Mouse (Mus musculus) limb, embryonic 12.5 days (tissue): ENCODE results near the gene Alox12b. TPM values are rescaled to one million over a fixed set of nuclear protein-coding genes. Genes with fewer than 3 reads are reported as not detected.

Experiments
- ATAC-seq: fragments of 200-750 bp; cut with Nextera tagmentation; 2 replicates; pipeline ENCODE4 v1.8.0; 2017; ENCODE audit warnings: low read depth, moderate TSS enrichment; ENCODE audit not compliant: insufficient number of reproducible peaks, insufficient read depth, low FRiP score, low TSS enrichment
- H3K27ac ChIP-seq: fragments of 300-500 bp; sonication (generic); 2 replicates; pipeline ENCODE4 v1.5.1; 2016; ENCODE audit warnings: mild to moderate bottlenecking, moderate library complexity
- H3K27me3 ChIP-seq: fragments of 300-500 bp; sonication (generic); 2 replicates; pipeline ENCODE4 v1.6.1; 2016; ENCODE audit warnings: mild to moderate bottlenecking, moderate library complexity
- H3K36me3 ChIP-seq: fragments of 300-500 bp; sonication (generic); 2 replicates; pipeline ENCODE4 v1.6.1; 2016; ENCODE audit warnings: mild to moderate bottlenecking, moderate library complexity
- H3K4me1 ChIP-seq: fragments of 300-500 bp; sonication (generic); replicated peaks from 2 replicates; pipeline ENCODE4 v1.6.1; 2016
- H3K4me2 ChIP-seq: fragments of 300-500 bp; sonication (generic); 2 replicates; pipeline ENCODE4 v1.6.1; 2016; ENCODE audit warnings: mild to moderate bottlenecking, moderate library complexity
- H3K4me3 ChIP-seq: fragments of 300-500 bp; sonication (generic); replicated peaks from 2 replicates; pipeline ENCODE4 v1.5.1; 2016; ENCODE audit warnings: mild to moderate bottlenecking
- H3K9ac ChIP-seq: fragments of 300-500 bp; sonication (generic); replicated peaks from 2 replicates; pipeline ENCODE4 v1.6.1; 2016; ENCODE audit warnings: mild to moderate bottlenecking, moderate library complexity
- H3K9me3 ChIP-seq: fragments of 300-500 bp; sonication (generic); 2 replicates; pipeline ENCODE4 v1.6.1; 2016; ENCODE audit warnings: mild to moderate bottlenecking, moderate library complexity
- WGBS: fragments of 180-500 bp; shearing (Covaris S2); methylation state at CpG from one replicate; pipeline ENCODE4 v1.1.7; 2016; 5-methylcytosine and 5-hydroxymethylcytosine counted together
- polyA plus RNA-seq: library from polyadenylated mRNA; unstranded; fragments of >200 nt; fragmentation: Nextera tagmentation; extraction: Ambion mirVana; gene quantifications from 2 replicates; pipeline ENCODE4 v1.2.1, GENCODE M21; 2016

Alox12b gene
- polyA plus RNA-seq, 1 experiment from 2014 or later, result 0.08 TPM

DNA sequence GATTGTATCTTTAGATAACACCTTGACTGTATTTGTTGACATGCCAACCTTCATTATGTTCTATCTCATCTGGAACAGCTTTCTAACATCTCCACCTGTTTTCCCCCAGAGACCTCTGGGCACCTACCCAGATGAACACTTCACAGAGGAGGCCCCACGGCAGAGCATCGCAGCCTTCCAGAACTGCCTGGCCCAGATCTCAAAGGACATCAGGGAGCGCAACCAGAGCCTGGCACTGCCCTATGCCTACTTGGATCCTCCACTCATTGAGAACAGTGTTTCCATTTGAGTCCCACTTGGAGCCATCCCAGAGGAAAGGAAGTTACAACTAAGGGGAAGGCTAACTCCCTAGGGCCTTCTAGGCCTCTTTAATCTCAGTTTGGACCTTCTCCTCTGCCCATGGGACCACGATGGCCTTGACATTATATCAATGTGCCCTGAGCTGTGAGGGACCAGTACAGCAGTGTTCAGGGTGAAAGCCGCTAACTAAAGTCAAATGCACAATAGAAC lies 8.3 kb upstream of the Alox12b start:
- no peak overlapping the region for H3K4me3 ChIP-seq
- H3K4me2 ChIP-seq, result no peak overlapping the region
- peaks cover 7% of the 10 kb centered on the region; the same call in 1 of the 2 replicates for H3K4me1 ChIP-seq
- H3K27ac ChIP-seq, result no peak overlapping the region
- ATAC-seq, result no peak
- no peaks in the 10 kb centered on the region for H3K9me3 ChIP-seq
- no peaks in the 10 kb centered on the region for H3K36me3 ChIP-seq
- H3K9ac ChIP-seq, result no peak overlapping the region
- peaks cover 35% of the 10 kb centered on the region for H3K27me3 ChIP-seq
- WGBS, result 94% methylated on average over 5 of the region's 5 CpGs

DNA sequence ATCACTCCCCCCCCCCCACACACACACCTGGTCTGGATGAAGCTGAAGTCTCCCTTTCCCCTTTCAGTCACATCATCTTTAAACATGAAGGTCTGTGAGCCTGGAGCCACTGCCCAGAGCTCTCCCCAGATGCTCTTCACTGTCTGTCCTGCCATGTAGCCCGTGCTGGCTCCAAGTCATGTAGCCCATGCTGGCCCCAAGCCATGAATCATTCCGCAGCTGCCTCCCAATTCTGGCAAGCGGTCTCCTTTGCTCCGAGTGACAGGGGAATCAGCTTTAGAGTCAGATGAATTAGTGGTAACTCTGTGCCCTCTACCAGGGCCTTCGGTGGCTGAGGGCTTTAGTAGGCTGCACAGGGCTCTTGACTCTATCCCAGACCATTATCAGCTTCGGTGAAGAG lies 7.1 kb upstream of the Alox12b start:
- Histone ChIP-seq H3K9me3 (no peaks in the 10 kb centered on the region), H3K27me3 (peaks cover 38% of the 10 kb centered on the region), H3K4me3 (no peak overlapping the region), H3K9ac (no peak overlapping the region), H3K27ac (no peak overlapping the region), H3K4me1 (peaks cover 7% of the 10 kb centered on the region; the same call in 1 of the 2 replicates), H3K36me3 (no peaks in the 10 kb centered on the region), H3K4me2 (no peak overlapping the region)
- 77% methylated on average over 6 of the region's 6 CpGs for WGBS
- no peak for ATAC-seq

DNA sequence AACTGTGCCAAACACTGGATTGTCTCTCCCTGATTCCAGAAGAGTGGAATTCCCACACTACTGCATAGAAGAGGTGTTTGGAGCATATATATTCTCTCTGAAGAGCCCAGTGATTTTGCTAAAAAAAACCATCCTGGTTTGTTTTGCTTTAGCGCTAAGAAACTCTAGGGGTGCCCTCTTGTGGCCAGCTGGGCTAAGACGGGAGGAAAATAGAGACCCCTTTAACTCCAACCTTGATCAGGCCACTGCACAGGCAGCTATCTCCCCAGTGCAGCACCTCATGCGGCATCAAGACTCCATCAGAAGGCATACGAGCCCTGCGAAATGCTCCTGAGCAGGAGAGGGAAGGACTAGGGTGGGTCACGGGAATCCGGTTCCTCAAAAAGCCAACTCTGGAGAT lies 6.3 kb upstream of the Alox12b start:
- no peaks in the 10 kb centered on the region for H3K36me3 ChIP-seq
- peak overlapping the region; percentile 53 for H3K4me2 ChIP-seq
- no peak overlapping the region; the same call in 1 of the 2 replicates for H3K9ac ChIP-seq
- no peak overlapping the region for H3K27ac ChIP-seq
- no peaks in the 10 kb centered on the region for H3K9me3 ChIP-seq
- H3K27me3 ChIP-seq, result peaks cover 45% of the 10 kb centered on the region
- WGBS, result 5% methylated on average over 7 of the region's 7 CpGs
- H3K4me1 ChIP-seq, result peaks cover 7% of the 10 kb centered on the region; the same call in 1 of the 2 replicates
- peak overlapping the region; percentile 31 for H3K4me3 ChIP-seq
- ATAC-seq, result no peak

DNA sequence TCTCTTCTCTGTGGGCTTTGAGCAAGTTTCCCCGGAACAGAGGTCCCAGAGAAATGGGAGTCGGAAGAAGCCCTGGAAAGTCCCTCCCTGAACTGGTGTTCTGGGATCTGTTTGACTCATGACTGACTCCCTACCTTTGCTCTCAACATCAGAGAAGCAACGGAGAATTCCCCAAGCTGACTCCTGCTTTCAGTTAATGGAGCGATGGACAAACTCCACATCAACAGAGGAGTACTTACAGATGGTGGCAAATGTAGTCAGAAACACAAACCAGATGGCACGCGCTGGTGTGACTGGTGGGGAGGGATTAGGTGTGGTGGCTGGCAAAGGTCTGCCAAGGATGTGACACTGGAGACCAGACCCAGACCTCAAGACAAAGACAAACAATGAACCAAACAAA lies 5.8 kb upstream of the Alox12b start:
- H3K9me3 ChIP-seq, result no peaks in the 10 kb centered on the region
- WGBS, result 35% methylated on average over 6 of the region's 6 CpGs
- no peaks in the 10 kb centered on the region for H3K36me3 ChIP-seq
- peak overlapping the region; percentile 31 for H3K4me3 ChIP-seq
- peaks cover 7% of the 10 kb centered on the region; the same call in 1 of the 2 replicates for H3K4me1 ChIP-seq
- no peak for ATAC-seq
- H3K9ac ChIP-seq, result no peak overlapping the region; the same call in 1 of the 2 replicates
- peak overlapping the region; percentile 53 for H3K4me2 ChIP-seq
- H3K27me3 ChIP-seq, result peaks cover 48% of the 10 kb centered on the region
- no peak overlapping the region; the same call in 1 of the 2 replicates for H3K27ac ChIP-seq

DNA sequence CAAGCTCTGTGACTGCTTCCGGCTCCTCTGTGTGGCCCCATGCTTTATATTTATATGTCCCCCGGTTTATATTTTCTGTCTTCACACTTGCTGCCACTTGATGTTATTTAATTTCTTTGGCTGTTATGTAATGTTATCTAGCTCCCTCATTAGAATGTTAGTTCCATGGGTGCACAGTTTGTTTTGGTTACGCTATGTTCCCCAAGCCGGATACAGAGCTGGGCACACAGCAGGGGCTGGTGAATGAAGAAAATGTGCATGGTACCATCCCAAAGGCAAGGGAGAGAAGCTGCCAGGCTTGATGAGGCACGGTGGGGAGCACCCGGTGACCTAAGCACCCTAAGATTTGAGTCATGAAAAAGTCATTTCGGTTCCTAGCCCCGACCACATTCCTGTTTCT lies 3.0 kb upstream of the Alox12b start:
- no peak for ATAC-seq
- Histone ChIP-seq H3K27ac (no peak overlapping the region), H3K4me2 (no peak overlapping the region), H3K27me3 (peaks cover 69% of the 10 kb centered on the region), H3K9ac (no peak overlapping the region), H3K36me3 (no peaks in the 10 kb centered on the region), H3K4me3 (no peak overlapping the region), H3K4me1 (peaks cover 17% of the 10 kb centered on the region; the same call in 1 of the 2 replicates), H3K9me3 (no peaks in the 10 kb centered on the region)
- 85% methylated on average over 8 of the region's 8 CpGs for WGBS

DNA sequence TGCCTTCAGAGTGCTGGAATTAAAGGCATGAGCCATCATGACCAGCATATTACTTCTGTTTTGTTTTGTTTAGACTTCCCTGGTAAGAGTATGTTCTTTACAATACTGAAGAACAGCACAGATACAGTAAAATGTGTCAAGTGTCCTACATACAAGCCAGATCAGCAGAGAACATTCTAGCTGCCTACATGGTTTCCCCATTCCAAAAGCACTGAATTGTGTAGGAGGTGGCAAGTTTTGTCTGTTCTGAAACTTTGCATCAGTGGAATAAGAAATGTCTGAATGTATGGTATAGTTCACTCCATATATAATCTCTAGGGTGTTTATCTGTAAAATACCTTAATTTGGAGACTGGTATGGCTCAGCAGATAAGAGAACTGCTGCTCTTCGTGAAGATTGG lies 1.4 kb upstream of the Alox12b start:
- Histone ChIP-seq H3K36me3 (no peaks in the 10 kb centered on the region), H3K9ac (no peak overlapping the region), H3K4me2 (no peak overlapping the region), H3K27ac (no peak overlapping the region), H3K9me3 (no peaks in the 10 kb centered on the region), H3K27me3 (peaks cover 73% of the 10 kb centered on the region), H3K4me3 (no peak overlapping the region), H3K4me1 (peaks cover 17% of the 10 kb centered on the region; the same call in 1 of the 2 replicates)
- WGBS, result 62% methylated on average over 1 of the region's 1 CpGs
- ATAC-seq, result no peak

DNA sequence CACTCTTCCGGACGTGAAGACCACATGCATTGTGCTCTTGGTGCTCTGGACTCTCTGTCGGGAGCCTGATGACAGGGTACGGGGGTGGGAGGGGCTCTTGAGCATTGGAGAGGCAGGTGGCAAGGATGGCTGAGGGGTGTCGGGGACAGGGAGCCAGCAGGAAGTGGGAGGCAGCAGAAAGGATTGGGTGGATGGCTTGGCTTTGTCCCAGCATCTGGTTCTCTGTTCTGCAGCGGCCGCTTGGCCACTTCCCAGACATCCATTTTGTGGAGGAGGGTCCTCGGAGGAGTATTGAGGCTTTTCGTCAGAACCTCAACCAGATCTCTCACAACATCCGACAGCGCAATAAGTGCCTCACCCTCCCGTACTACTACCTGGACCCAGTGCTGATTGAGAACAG lies 12.5 kb downstream of the Alox12b start:
- Histone ChIP-seq H3K4me3 (no peak overlapping the region), H3K36me3 (no peaks in the 10 kb centered on the region), H3K9ac (no peak overlapping the region), H3K27ac (no peak overlapping the region), H3K4me2 (no peak overlapping the region), H3K27me3 (peaks cover 12% of the 10 kb centered on the region), H3K9me3 (no peaks in the 10 kb centered on the region), H3K4me1 (no peaks in the 10 kb centered on the region)
- 88% methylated on average over 12 of the region's 12 CpGs for WGBS
- ATAC-seq, result no peak

DNA sequence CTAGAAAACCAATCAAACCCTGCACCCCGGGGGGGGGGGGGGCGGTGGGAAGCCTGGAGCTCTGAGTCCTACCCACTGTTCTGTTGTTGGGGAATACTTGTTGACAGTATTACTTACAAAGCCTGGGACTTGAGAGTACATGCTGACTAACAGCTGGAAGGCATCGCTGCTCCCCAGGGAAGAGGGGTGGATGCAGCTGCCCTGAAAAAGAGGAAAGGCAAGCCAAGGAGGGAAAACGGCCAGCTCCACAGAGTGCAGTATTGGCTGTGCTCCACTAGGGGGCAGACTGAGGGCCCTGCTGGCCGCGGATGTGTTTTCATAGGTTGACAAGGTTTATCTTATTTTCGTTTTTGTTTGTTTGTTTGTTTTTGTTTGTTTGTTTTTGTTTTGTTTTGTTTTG lies 14.8 kb downstream of the Alox12b start:
- Histone ChIP-seq H3K27ac (no peak overlapping the region), H3K9ac (no peak overlapping the region), H3K27me3 (0 out of 2 replicates have a peak, but pooled peaks cover 4% of the 10 kb centered on the region), H3K4me1 (no peaks in the 10 kb centered on the region), H3K9me3 (no peaks in the 10 kb centered on the region), H3K4me2 (no peak overlapping the region), H3K36me3 (no peaks in the 10 kb centered on the region), H3K4me3 (no peak overlapping the region)
- 34% methylated on average over 7 of the region's 7 CpGs for WGBS
- ATAC-seq, result no peak

DNA sequence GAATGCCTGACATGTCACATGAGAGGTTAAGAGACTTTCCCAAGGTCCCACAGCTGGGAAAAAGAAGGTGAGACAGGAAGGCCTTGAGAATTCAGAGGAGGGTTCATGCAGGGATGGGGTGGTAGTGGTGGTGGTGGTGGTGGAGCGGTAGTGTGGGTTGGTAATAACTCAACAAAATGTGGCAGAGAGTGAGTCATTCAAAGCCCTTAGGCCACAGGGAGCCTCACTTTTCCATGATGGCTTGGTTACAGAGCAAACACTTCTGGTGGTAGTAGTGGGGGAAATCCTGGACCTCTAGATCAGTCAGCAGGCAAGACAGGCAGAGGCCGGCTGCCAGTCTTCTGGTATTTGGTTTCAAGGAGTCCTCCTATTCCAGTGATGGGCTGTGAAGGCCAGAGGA lies 15.8 kb downstream of the Alox12b start:
- no peaks in the 10 kb centered on the region for H3K4me1 ChIP-seq
- no peak overlapping the region for H3K27ac ChIP-seq
- no peak overlapping the region for H3K4me2 ChIP-seq
- no peaks in the 10 kb centered on the region for H3K9me3 ChIP-seq
- no peak overlapping the region for H3K9ac ChIP-seq
- H3K36me3 ChIP-seq, result no peaks in the 10 kb centered on the region
- no peak for ATAC-seq
- H3K4me3 ChIP-seq, result no peak overlapping the region
- 0 out of 2 replicates have a peak, but pooled peaks cover 4% of the 10 kb centered on the region for H3K27me3 ChIP-seq
- WGBS, result 91% methylated on average over 2 of the region's 2 CpGs

DNA sequence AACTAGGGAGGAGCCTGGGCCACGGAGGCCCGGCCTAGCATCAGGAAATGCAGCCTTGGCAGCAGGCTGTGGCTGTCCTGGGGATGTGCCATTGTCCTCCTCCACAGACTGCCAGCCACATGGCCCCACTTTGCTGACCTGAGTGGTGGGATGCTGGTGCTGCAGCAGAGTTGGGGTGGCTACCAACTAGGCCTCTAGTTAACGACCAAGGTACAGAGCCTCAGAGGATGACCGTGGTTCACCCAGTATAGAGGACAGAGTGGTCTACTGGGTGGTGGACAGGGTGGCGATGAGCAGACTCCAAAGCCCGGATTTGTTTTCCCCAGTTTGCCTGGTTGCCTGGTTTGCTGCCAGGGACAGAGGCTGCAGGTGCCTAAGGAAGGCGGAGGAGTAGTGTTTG lies 17.9 kb downstream of the Alox12b start:
- no peak for ATAC-seq
- no peaks in the 10 kb centered on the region for H3K4me1 ChIP-seq
- H3K9ac ChIP-seq, result no peak overlapping the region
- no peak overlapping the region for H3K4me2 ChIP-seq
- H3K27ac ChIP-seq, result 0 out of 2 replicates have a peak overlapping the region, but pooled peaks have one; percentile 12
- H3K9me3 ChIP-seq, result no peaks in the 10 kb centered on the region
- peaks cover 3% of the 10 kb centered on the region; the same call in 1 of the 2 replicates for H3K27me3 ChIP-seq
- H3K36me3 ChIP-seq, result no peaks in the 10 kb centered on the region
- WGBS, result 82% methylated on average over 7 of the region's 7 CpGs
- no peak overlapping the region for H3K4me3 ChIP-seq

DNA sequence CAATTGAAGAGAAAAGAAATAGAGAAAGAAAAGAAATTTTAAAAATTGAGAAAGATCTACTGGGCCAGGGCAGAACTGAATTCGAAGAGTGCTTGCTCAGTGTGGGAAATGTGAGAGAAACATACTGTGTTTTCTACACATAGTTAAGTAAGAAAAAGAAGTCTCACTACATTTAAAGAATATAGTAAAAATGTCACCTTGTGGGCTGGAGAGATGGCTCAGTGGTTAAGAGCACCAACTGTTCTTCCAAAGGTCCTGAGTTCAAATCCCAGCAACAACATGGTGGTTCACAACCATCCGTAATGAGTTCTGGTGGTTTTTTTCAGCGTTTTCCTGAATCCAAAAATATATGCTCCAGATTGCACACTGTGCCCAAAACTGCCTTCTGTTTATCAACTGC lies 21.7 kb downstream of the Alox12b start:
- Histone ChIP-seq H3K9ac (no peak overlapping the region), H3K9me3 (no peaks in the 10 kb centered on the region), H3K4me3 (no peak overlapping the region), H3K27ac (no peak overlapping the region), H3K36me3 (no peaks in the 10 kb centered on the region), H3K4me1 (0 out of 2 replicates have a peak, but pooled peaks cover 5% of the 10 kb centered on the region), H3K4me2 (no peak overlapping the region), H3K27me3 (peaks cover 3% of the 10 kb centered on the region; the same call in 1 of the 2 replicates)
- 81% methylated on average over 3 of the region's 3 CpGs for WGBS
- no peak for ATAC-seq

DNA sequence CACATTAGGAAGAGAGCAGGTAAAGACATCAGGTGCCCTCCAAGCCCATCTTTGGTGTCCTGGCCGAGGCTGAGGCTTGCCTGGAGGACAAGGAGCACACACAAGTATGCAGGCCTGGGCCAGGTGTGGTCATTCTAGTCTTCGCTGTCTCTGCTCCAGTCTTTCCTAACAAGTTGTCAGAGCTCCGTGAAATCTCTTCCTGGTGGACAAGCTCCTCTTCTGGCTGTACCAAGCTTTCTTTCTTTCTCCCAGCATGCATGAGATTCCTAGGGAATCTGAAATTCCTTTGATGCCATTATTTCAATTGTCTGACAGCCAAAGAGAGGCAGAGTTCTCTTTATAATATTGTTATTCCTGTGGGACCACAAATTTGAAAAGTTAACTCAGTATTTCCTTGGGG lies 22.7 kb downstream of the Alox12b start:
- 59% methylated on average over 3 of the region's 3 CpGs for WGBS
- peaks cover 3% of the 10 kb centered on the region; the same call in 1 of the 2 replicates for H3K27me3 ChIP-seq
- no peak overlapping the region for H3K9ac ChIP-seq
- no peak overlapping the region for H3K27ac ChIP-seq
- no peaks in the 10 kb centered on the region for H3K36me3 ChIP-seq
- no peak overlapping the region for H3K4me3 ChIP-seq
- no peak overlapping the region for H3K4me2 ChIP-seq
- ATAC-seq, result no peak
- no peaks in the 10 kb centered on the region for H3K9me3 ChIP-seq
- 0 out of 2 replicates have a peak, but pooled peaks cover 5% of the 10 kb centered on the region for H3K4me1 ChIP-seq
